Mouse (Mus musculus) lung, embryonic 16.5 days (tissue): ENCODE data around the gene Olfr777. TPM values are rescaled to one million over a fixed set of nuclear protein-coding genes. Genes with fewer than 3 reads are reported as not detected.
"Not testable (repeated sequence)": the region's sequence is repeated elsewhere in the genome, so short reads cannot be mapped to it uniquely, and the experiment has no call there.

Source experiments
- ATAC-seq: fragments of 200-750 bp; cut with Nextera tagmentation; 2 replicates; pipeline ENCODE4 v1.8.0; 2017; ENCODE audit warnings: low read depth, mild to moderate bottlenecking, moderate library complexity
- H3K27ac ChIP-seq: fragments of 300-500 bp; sonication (generic); 2 replicates; pipeline ENCODE4 v1.5.1; 2014; ENCODE audit warnings: mild to moderate bottlenecking, control low read depth, low read length
- H3K27me3 ChIP-seq: fragments of 300-500 bp; sonication (generic); 2 replicates; pipeline ENCODE4 v1.6.1; 2014; ENCODE audit warnings: low read depth, low read length, mixed read lengths; ENCODE audit not compliant: control insufficient read depth, insufficient read depth
- H3K36me3 ChIP-seq: fragments of 300-500 bp; sonication (generic); 2 replicates; pipeline ENCODE4 v1.6.1; 2014; ENCODE audit warnings: low read length; ENCODE audit not compliant: control insufficient read depth, insufficient read depth
- H3K4me1 ChIP-seq: fragments of 300-500 bp; sonication (generic); replicated peaks from 2 replicates; pipeline ENCODE4 v1.6.1; 2014; ENCODE audit warnings: low read length, mixed read lengths; ENCODE audit not compliant: control insufficient read depth, insufficient read depth
- H3K4me2 ChIP-seq: fragments of 300-500 bp; sonication (generic); 2 replicates; pipeline ENCODE4 v1.6.1; 2014; ENCODE audit warnings: low read depth, low read length, control low read depth
- H3K4me3 ChIP-seq: fragments of 300-500 bp; sonication (generic); 2 replicates; pipeline ENCODE4 v1.5.1; 2014; ENCODE audit warnings: mild to moderate bottlenecking, low read length, control low read depth
- H3K9ac ChIP-seq: fragments of 300-500 bp; sonication (generic); 2 replicates; pipeline ENCODE4 v1.6.1; 2014; ENCODE audit warnings: low read length, control low read depth
- H3K9me3 ChIP-seq: fragments of 300-500 bp; sonication (generic); 2 replicates; pipeline ENCODE4 v1.6.1; 2016; ENCODE audit warnings: low read length; ENCODE audit not compliant: control insufficient read depth
- WGBS: fragments of 180-500 bp; shearing (Covaris S2); extraction: QIAGEN DNeasy Blood & Tissue Kit; methylation state at CpG from one replicate; pipeline ENCODE4 v1.1.7; 2014; 5-methylcytosine and 5-hydroxymethylcytosine counted together
- polyA plus RNA-seq: library from polyadenylated mRNA; unstranded; fragments of >200 nt; fragmentation: Nextera tagmentation; extraction: Ambion mirVana; gene quantifications from 2 replicates; pipeline ENCODE4 v1.2.1, GENCODE M21; 2015

The Olfr777 gene
- not detected in 2 replicates for polyA plus RNA-seq

DNA sequence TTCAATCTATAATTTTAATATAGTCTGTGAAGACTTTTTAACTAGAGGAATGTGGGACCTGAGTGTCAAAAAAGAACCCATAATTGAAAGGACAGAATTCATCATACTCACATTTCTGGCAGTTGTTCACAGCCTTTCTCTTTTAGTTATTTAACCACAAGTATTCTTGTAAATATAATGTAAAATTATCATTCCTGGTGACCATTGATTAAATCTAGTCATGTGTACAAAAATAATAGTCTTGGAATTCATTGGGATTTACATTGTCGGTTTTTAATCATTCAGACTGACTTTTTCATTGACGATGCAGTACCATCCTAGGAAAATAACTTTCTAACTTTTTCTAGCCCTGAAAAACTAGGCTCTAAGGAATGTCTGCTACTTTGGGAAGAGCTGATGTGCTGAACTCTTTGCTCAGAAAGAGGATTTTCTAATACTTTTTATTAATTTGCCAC lies at the start of gene Olfr777:
Gene Olfr777 (minus strand): TSS at position 405 of the 455 bp plus-strand sequence.
- no peaks in the 10 kb centered on the region for H3K4me1 ChIP-seq
- H3K9ac ChIP-seq = no peak within 1 kb of the TSS
- H3K36me3 ChIP-seq = no peaks in the 10 kb centered on the region
- no peak within 1 kb of the TSS for H3K4me2 ChIP-seq
- no peak within 1 kb of the TSS for H3K27ac ChIP-seq
- no peaks in the 10 kb centered on the region for H3K9me3 ChIP-seq
- H3K4me3 ChIP-seq = no peak within 1 kb of the TSS
- 77% methylated on average over 2 of the region's 2 CpGs for WGBS
- ATAC-seq = no peak
- H3K27me3 ChIP-seq = no peaks in the 10 kb centered on the region

DNA sequence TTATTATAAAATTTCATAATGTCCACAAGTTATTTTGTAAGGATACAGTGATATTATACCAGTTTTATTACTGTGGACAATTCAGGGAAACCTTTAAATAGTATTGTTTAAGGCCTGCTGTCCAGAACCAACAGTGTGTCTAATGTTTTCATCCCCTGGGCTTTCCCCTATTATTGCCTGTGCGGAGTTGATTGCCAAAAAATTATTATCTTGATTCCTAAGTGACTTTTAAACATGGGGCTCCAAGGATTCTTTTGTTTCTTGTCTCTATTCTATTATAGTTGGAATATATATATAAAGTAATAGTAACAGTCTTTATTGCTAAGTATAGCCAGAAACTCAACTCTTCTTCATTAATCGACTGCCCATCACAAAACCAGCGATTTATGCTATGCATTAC lies 46.5 kb upstream of the Olfr777 start, which contains the start of gene Olfr780:
Gene Olfr780 (plus strand): TSS at position 301 of the 400 bp plus-strand sequence.
- Histone ChIP-seq H3K4me2 (no peak within 1 kb of the TSS), H3K27ac (no peak within 1 kb of the TSS), H3K4me1 (no peaks in the 10 kb centered on the region), H3K36me3 (no peaks in the 10 kb centered on the region), H3K9me3 (no peaks in the 10 kb centered on the region), H3K27me3 (no peaks in the 10 kb centered on the region), H3K4me3 (no peak within 1 kb of the TSS), H3K9ac (no peak within 1 kb of the TSS)
- ATAC-seq = no peak
- 73% methylated on average over 3 of the region's 3 CpGs for WGBS

DNA sequence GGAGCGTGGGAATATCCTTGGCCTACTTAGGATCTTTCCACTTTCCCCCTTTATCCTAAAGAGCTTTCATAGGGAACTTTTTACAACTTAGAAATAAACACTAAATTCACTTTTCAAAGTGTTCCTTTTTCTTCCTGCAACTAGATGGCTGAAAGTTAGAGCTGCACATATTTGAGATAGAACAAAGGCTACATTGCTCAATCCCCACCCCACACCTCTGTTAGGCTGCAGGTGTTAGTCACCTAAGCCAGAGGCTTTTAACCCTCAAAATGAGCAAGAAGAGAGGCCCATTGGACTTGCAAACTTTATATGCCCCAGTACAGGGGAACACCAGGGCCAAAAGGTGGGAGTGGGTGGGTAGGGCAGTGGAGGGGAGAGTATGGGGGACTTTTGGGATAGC lies 42.2 kb upstream of the Olfr777 start:
- H3K27me3 ChIP-seq, H3K4me1 ChIP-seq, H3K27ac ChIP-seq, ATAC-seq, H3K9ac ChIP-seq, H3K4me3 ChIP-seq, H3K36me3 ChIP-seq, H3K9me3 ChIP-seq, H3K4me2 ChIP-seq: not testable (repeated sequence)
- no CpG with 5 or more reads among the region's 1 CpGs for WGBS

DNA sequence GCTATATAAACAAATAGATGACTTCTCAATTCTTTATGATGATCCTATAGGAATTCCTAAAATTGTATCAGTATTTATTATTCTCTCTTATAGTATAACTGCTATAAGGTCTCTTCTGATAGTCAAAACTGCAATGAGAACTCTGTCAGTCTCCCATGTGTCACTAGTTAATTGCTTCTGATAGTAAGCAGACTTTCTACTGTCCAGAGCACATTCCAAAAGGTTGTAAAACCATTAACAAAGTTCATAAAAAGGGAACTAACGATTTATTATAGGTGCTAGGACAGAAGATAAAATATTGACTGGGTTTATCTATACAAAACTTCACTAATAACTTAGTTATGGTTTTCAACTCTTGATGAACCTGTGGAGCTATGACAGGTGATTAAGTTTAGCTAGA lies 41.7 kb upstream of the Olfr777 start:
- WGBS = 39% methylated on average over 1 of the region's 1 CpGs
- not testable (repeated sequence) for H3K9me3 ChIP-seq, H3K4me2 ChIP-seq, ATAC-seq, H3K36me3 ChIP-seq, H3K27ac ChIP-seq, H3K9ac ChIP-seq, H3K4me1 ChIP-seq, H3K27me3 ChIP-seq, H3K4me3 ChIP-seq

DNA sequence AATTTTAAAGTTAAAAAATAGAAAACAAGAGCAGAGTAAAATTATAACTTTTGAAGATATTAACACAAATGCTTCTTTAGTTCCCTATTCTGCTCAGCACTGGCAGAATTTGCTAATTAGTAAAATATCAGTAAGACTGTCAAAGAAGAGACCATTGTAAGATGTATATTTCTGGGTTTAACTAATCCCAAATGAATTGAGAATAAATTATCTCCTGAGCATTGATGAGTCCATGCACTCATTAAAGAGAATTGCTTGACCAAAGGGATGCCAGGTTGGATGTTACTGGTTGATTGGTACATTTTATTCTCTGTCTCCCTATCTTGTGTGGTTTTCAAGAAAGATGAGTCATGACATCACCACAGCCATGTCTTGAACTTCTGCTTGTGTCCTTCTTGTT lies 12.5 kb downstream of the Olfr777 start, which contains the start of gene Olfr776:
Gene Olfr776 (plus strand): TSS at position 301 of the 400 bp plus-strand sequence.
- H3K36me3 ChIP-seq = no peaks in the 10 kb centered on the region
- H3K9ac ChIP-seq = no peak within 1 kb of the TSS
- no peak within 1 kb of the TSS for H3K4me3 ChIP-seq
- H3K4me2 ChIP-seq = no peak within 1 kb of the TSS
- no peak for ATAC-seq
- no peaks in the 10 kb centered on the region for H3K27me3 ChIP-seq
- H3K4me1 ChIP-seq = no peaks in the 10 kb centered on the region
- H3K9me3 ChIP-seq = no peaks in the 10 kb centered on the region
- no peak within 1 kb of the TSS for H3K27ac ChIP-seq

DNA sequence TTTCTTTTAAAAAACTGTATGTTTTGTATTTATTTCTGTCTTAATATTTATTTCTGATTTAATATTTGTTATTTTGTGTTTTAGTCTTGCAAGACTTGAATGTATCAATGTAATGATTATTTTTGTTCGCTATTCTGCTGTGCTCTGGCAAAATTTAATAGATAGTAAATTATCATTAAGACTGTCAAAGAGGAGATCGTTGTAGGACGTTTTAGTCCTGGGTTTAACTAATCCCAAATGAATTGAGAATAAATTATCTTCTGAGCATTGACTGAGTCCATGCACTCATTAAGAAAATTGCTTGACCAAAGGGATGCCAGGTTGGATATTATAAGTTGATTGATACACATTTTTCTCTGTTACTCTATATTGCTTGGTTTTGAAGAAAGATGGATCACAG lies 23.2 kb downstream of the Olfr777 start, which contains the start of gene Olfr775:
Gene Olfr775 (plus strand): TSS at position 301 of the 400 bp plus-strand sequence.
- H3K4me1 ChIP-seq = no peaks in the 10 kb centered on the region
- H3K9me3 ChIP-seq = no peaks in the 10 kb centered on the region
- H3K4me2 ChIP-seq = no peak within 1 kb of the TSS
- WGBS = 69% methylated on average over 3 of the region's 3 CpGs
- no peak within 1 kb of the TSS for H3K4me3 ChIP-seq
- H3K27me3 ChIP-seq = no peaks in the 10 kb centered on the region
- no peaks in the 10 kb centered on the region for H3K36me3 ChIP-seq
- H3K9ac ChIP-seq = no peak within 1 kb of the TSS
- no peak within 1 kb of the TSS for H3K27ac ChIP-seq
- ATAC-seq = no peak

DNA sequence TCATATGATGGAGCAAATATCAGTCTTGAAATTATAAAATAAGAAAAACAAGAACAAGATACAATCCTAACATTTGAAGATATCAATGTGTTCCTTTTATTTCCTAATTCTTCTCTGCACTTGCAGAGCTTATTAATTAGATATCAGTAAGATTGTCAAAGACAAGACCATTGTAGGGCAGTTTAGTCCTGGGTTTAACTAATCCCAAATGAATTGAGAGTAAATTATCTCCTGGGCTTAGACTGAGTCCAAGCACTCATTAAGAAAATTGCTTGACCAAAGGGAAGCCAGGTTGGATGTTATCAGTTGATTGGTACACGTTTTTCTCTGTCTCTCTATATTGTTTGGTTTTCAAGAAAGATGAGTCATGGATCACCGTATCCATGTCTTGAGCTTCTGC lies 35.4 kb downstream of the Olfr777 start, which contains the start of gene Olfr774:
Gene Olfr774 (plus strand): TSS at position 301 of the 400 bp plus-strand sequence.
- Histone ChIP-seq H3K36me3 (no peaks in the 10 kb centered on the region), H3K9ac (no peak within 1 kb of the TSS), H3K4me2 (no peak within 1 kb of the TSS), H3K9me3 (no peaks in the 10 kb centered on the region), H3K27me3 (no peaks in the 10 kb centered on the region), H3K27ac (no peak within 1 kb of the TSS), H3K4me3 (no peak within 1 kb of the TSS), H3K4me1 (no peaks in the 10 kb centered on the region)
- 58% methylated on average over 2 of the region's 2 CpGs for WGBS
- ATAC-seq = no peak

DNA sequence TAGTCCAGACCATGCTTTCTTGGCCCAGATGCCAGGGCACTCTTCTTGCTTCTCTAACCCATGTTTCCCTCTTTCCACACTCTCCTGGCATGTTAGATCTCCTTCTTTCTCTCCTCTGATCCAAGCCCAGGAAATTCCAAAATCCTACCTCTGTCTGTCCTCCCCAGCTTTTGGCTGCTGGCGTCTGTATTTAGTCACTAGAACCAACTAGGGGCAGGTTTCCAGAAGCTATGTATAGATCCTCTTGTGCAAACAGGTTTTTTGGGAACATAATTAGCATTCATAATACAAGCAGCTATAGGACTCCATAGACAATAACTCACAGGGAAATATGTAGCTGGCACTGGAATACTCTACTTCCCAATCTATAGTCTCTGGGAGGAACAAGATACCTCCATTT lies 40.5 kb downstream of the Olfr777 start:
- ATAC-seq = no peak
- no peaks in the 10 kb centered on the region for H3K4me1 ChIP-seq
- H3K36me3 ChIP-seq = no peaks in the 10 kb centered on the region
- no peak overlapping the region for H3K9ac ChIP-seq
- no peaks in the 10 kb centered on the region for H3K27me3 ChIP-seq
- no peaks in the 10 kb centered on the region for H3K9me3 ChIP-seq
- H3K4me2 ChIP-seq = no peak overlapping the region
- no peak overlapping the region for H3K4me3 ChIP-seq
- no peak overlapping the region for H3K27ac ChIP-seq
- 82% methylated on average over 1 of the region's 1 CpGs for WGBS
